Mouse (Mus musculus): ENCODE measurements around the gene Lbh. TPM values are rescaled to one million over a fixed set of nuclear protein-coding genes. Genes with fewer than 3 reads are reported as not detected.
A peak's percentile ranks its signal among the peaks of the same experiment; 100 is the strongest.

Lbh gene
- total and polyA plus RNA-seq, 3 experiments: 22.0 to 53.6 (median 26.3) TPM

- no peak for DNase-seq
Observed at GRCm38 (mm10) chr17:72970631-72971161, 52.6 kb downstream of the Lbh start.

GRCm38 (mm10) chr17:72973041-72973440, 54.9 kb downstream of the Lbh start:
- no peak for DNase-seq

- DNase-seq: no peak
Observed at GRCm38 (mm10) chr17:72976258-72977231, 58.4 kb downstream of the Lbh start.

- no peak for DNase-seq
Observed at GRCm38 (mm10) chr17:72977616-72978015, 59.5 kb downstream of the Lbh start.

- DNase-seq: peak; percentile 81
Observed at GRCm38 (mm10) chr17:72982156-72982555, 64.1 kb downstream of the Lbh start.

GRCm38 (mm10) chr17:72983471-72983870, 65.4 kb downstream of the Lbh start:
- peak; percentile 28 for DNase-seq

GRCm38 (mm10) chr17:72989025-72989424, 70.9 kb downstream of the Lbh start:
- DNase-seq: no peak

Other genes with a start within 250 kb of the Lbh start
- gene Ypel5, start 81.9 kb upstream of the Lbh start, total RNA-seq (2021): 10 to 100 TPM; 54.6 to 78.9 TPM
- gene Ypel5, start 81.9 kb upstream of the Lbh start, polyA plus RNA-seq (2012; rRNA removed): 12.3 and 13.1 TPM in 2 replicates
- 10 to 100 TPM; 40.8 to 42.6 TPM for gene Lclat1, start 189.7 kb downstream of the Lbh start, total RNA-seq (2021)
- gene Lclat1, start 189.7 kb downstream of the Lbh start, polyA plus RNA-seq (2012; rRNA removed): 2.0 and 4.6 TPM in 2 replicates

Measured in adrenal gland, adult 2 months (tissue).